Mouse (Mus musculus) liver, adult 2 months (tissue): Measurements from ENCODE around the gene Sgms1. TPM values are rescaled to one million over a fixed set of nuclear protein-coding genes. Genes with fewer than 3 reads are reported as not detected.

Experiments used
- DNase-seq: peaks from one replicate; pipeline ENCODE4 v3.0.0-alpha.2; 2011; ENCODE audit warnings: low read depth, low spot score; ENCODE audit errors: extremely low read depth
- H3K27ac ChIP-seq: fragments of 200-500 bp; replicated peaks from 2 replicates; pipeline ENCODE4 v1.5.1; 2012; ENCODE audit warnings: low read depth, mild to moderate bottlenecking, control low read depth, inconsistent platforms, low read length; ENCODE audit not compliant: insufficient read depth
- H3K27me3 ChIP-seq: fragments of 200-500 bp; 2 replicates; pipeline ENCODE4 v1.6.1; 2012; ENCODE audit warnings: mild to moderate bottlenecking, moderate library complexity, low read length, inconsistent platforms; ENCODE audit not compliant: control insufficient read depth, insufficient read depth
- H3K36me3 ChIP-seq: fragments of 200-500 bp; 2 replicates; pipeline ENCODE4 v1.6.1; 2012; ENCODE audit warnings: low read length, inconsistent platforms; ENCODE audit not compliant: control insufficient read depth, insufficient read depth
- H3K4me1 ChIP-seq: fragments of 200-500 bp; 2 replicates; pipeline ENCODE4 v1.6.1; 2011; ENCODE audit warnings: low read length; ENCODE audit not compliant: control insufficient read depth, insufficient read depth
- H3K4me3 ChIP-seq: fragments of 200-500 bp; 2 replicates; pipeline ENCODE4 v1.5.1; 2011; ENCODE audit warnings: low read depth, mild to moderate bottlenecking, control low read depth, low read length, moderate library complexity; ENCODE audit not compliant: insufficient read depth
- H3K79me2 ChIP-seq: fragments of 200-500 bp; 2 replicates; pipeline ENCODE4 v1.6.1; 2012; ENCODE audit warnings: inconsistent platforms, mild to moderate bottlenecking, low read length, moderate library complexity; ENCODE audit not compliant: control insufficient read depth, insufficient read depth
- H3K9ac ChIP-seq: fragments of 200-500 bp; 2 replicates; pipeline ENCODE4 v1.6.1; 2012; ENCODE audit warnings: low read depth, mild to moderate bottlenecking, control low read depth, inconsistent platforms, low read length
- CTCF ChIP-seq: fragments of 200-500 bp; IDR thresholded peaks from 2 replicates; pipeline ENCODE4 v1.5.1; 2011; ENCODE audit warnings: low read depth, low read length, control low read depth
- POLR2A ChIP-seq: fragments of 200-500 bp; IDR thresholded peaks from 2 replicates; pipeline ENCODE4 v1.6.1; 2011; ENCODE audit warnings: low read length, control low read depth; ENCODE audit not compliant: insufficient read depth; ENCODE audit errors: extremely low read depth
- WGBS: fragments of 180-500 bp; shearing (Covaris S2); methylation state at CpG from one replicate; pipeline ENCODE4 v1.1.7; 2018; 5-methylcytosine and 5-hydroxymethylcytosine counted together
- polyA plus RNA-seq: library from polyadenylated mRNA; depleted of rRNA; stranded (reverse); fragments of >200 nt; gene quantifications from 2 replicates; pipeline ENCODE4 v1.2.3, GENCODE M21; 2012
- total RNA-seq: library from RNA; depleted of rRNA; stranded (reverse); fragments of >200 nt; gene quantifications from 2 replicates; pipeline ENCODE4 v1.2.3, GENCODE M21; 2014

Sgms1 gene
- total and polyA plus RNA-seq, 2 experiments = 6.5 to 26.7 TPM

DNA sequence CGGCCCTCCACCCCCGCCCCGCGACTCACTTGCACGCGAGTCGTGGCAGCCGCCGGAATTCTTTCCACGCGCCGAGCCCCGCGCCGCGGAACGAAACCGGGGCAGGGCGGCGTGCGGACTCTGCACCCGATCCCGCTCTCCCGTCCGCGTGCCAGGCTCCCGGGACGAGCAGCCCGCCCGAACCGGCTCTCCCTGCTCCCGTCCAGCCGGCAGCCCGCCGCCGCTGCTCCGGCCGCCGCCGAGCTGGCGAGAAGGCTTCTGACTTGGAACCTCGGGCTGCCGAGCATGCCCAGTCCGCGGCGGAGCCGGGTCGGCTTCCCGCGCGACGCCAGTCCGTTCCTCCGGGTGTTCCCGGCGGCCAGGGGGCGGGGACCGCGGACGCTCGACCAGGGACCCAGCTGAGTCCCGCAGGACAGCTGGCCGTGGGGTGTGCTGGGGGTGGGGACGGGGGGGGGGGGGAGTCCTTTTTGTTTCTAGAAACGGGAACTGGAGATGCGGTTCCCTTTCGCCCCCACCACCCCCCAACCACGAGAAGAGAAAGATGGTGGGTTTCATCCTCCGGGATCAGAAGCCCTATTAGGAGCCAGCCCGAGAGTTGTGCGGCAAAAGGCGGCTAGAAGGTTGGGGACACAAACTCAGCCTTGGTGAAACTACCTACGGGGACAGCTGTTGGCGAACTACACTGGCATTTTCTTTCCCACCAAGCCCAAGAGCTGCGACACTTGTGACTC, 1.2 kb downstream of the Sgms1 start:
- peak; percentile 75 for DNase-seq

DNA sequence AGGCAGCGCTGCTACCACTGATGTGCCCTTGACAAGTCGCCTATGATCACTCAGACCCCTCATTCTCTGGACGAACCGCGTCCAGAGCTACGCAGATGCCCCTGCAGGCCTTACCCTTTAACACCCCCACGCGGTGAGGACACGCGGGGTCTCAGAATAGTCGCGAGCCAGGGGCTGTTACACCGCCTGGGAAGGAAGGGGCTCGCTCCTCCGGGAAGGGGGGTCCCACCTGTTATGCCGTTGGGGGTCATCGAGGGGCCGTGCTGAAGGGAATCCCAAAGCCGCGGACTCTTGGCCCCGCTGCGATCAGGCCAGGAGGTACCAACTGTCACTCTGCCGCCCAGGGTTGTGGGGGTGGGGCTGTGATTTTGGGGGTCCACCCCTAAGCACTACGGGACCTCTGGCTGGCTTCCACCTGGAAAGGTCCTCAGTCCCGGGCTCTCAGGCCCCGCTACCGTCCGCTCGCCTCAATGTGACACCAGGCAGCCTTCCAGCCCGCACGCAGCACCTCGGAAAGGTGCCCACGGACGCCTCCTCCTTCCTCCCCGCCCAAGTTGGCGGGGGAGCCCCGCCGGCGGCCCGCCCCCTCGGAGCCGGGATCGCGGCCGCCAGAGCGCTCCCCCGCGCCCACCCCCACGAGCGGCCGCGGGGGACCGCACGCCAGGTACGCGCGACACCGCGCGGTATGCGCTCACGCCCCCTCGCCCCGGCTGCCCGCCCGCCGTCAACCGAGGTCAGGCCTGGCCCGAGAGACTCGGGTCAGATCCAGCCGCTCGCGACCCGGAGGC, 1.9 kb downstream of the Sgms1 start:
- WGBS = 1% methylated on average over 71 of the region's 74 CpGs
- H3K27me3 ChIP-seq = no peaks in the 10 kb centered on the region
- DNase-seq = peak; percentile 56
- no peaks in the 10 kb centered on the region for H3K36me3 ChIP-seq
- peaks cover 18% of the 10 kb centered on the region; the same call in 1 of the 2 replicates for H3K79me2 ChIP-seq
- TF ChIP-seq POLR2A = no peak
- TF ChIP-seq CTCF = peak; percentile 28; the same call in 1 of the 2 replicates
- H3K4me3 ChIP-seq = peak overlapping the region; percentile 98
- peak overlapping the region; percentile 95 for H3K9ac ChIP-seq
- H3K27ac ChIP-seq = peak overlapping the region; percentile 75
- peaks cover 9% of the 10 kb centered on the region for H3K4me1 ChIP-seq

More for the DNA sequence above, 1.2 kb downstream of the Sgms1 start:
- TF ChIP-seq POLR2A = peak; percentile 53; the same call in 1 of the 2 replicates
- TF ChIP-seq CTCF = no peak
- no peaks in the 10 kb centered on the region for H3K27me3 ChIP-seq
- no peaks in the 10 kb centered on the region for H3K36me3 ChIP-seq
- peaks cover 9% of the 10 kb centered on the region for H3K4me1 ChIP-seq
- peak overlapping the region; percentile 96 for H3K27ac ChIP-seq
- WGBS = under 1% methylated on average over 65 of the region's 75 CpGs
- peaks cover 15% of the 10 kb centered on the region; the same call in 1 of the 2 replicates for H3K79me2 ChIP-seq
- peak overlapping the region; percentile 98 for H3K4me3 ChIP-seq
- H3K9ac ChIP-seq = peak overlapping the region; percentile 95

DNA sequence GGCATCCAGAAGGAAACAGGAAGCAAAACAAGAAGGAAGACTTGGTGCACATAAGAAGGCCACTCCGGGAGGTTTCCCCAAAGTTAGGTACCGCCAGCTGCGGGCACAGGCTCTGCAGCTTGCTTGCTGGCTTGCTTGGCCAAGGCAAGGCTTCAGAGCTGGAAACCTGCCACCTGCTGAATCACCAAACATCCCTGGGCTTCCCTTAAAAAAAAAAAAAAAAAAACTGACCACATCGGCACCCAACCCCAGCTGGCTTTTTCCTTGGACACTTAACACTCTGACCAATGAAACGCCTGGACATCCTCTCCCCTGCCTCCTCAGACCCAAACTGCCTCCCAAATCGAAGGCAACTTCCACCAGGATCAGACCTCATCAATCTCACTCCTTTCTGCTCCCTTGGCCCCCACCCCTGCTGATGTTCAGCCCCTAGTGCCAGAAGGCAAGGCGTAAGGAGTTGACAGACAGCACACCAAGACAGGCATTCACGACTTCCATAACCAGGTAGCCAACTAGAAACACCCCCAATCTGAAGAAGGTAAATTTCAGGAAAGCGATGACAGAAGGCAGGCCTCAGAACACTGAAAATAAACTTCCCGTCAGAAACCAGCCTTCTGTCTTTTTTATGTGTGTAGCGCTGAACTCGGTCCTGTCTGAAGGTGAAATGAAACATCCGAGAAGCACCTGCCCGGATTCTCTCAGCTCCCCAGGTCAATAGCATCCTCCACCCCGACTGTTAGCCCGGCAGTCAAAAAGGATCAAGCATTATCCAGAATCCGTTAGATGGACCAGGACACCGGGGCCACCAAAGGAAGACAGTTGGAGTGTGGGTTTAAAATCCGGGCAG, 2.7 kb downstream of the Sgms1 start:
- no peaks in the 10 kb centered on the region for H3K27me3 ChIP-seq
- TF ChIP-seq POLR2A (no peak), CTCF (no peak)
- peak; percentile 77 for DNase-seq

DNA sequence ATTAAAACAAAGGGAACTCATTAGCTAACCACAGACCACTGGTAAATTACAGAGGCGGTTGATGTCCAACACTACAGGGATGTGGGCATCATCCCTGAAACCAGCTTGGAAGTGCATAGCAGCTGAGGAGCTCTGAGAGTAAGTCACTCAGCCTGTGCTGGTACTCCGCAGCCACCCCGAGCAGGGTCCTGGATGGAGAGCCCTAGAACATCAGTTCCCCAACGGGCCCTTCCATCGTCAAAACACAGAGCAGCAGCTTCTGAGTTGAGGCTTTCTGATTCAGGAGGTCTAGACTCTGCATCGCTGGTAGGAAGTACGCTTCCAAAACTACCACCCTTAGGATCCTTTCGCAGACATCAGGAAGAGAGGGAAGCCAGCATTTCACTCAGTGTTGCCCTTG, 5.8 kb downstream of the Sgms1 start:
- Histone ChIP-seq H3K4me1 (peaks cover 5% of the 10 kb centered on the region), H3K79me2 (peaks cover 44% of the 10 kb centered on the region), H3K9ac (no peak overlapping the region), H3K36me3 (no peaks in the 10 kb centered on the region), H3K27me3 (no peaks in the 10 kb centered on the region), H3K27ac (no peak overlapping the region), H3K4me3 (no peak overlapping the region)
- no peak for DNase-seq
- TF ChIP-seq POLR2A = no peak
- no peak for TF ChIP-seq CTCF
- 88% methylated on average over 8 of the region's 8 CpGs for WGBS

More for the DNA sequence above, 2.7 kb downstream of the Sgms1 start:
- WGBS = 18% methylated on average over 19 of the region's 19 CpGs
- Histone ChIP-seq H3K4me1 (peaks cover 9% of the 10 kb centered on the region), H3K36me3 (no peaks in the 10 kb centered on the region), H3K9ac (peak overlapping the region; percentile 95), H3K79me2 (peaks cover 22% of the 10 kb centered on the region; the same call in 1 of the 2 replicates), H3K27ac (no peak overlapping the region), H3K4me3 (peak overlapping the region; percentile 98)

DNA sequence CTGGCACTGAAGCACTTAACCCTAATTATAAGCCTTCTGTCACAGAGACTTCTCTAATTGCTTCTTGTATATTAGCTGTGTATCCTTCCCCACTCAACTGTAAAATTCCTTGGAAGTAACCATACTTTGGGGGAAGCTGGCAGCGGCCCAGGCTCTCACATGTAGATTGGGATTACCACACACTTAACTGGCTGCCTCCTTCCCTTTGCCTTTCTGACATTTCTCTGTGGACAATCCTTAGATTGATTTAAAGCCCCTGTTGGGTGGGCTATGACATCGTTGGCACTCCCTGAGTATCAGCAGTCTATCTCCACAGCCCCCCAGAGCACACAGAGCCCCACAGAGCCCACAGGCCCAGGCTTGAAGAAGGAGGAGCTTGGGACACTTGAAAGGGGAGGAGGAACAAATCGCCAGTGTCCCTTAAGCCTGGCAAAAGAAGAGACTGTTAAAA, 8.0 kb downstream of the Sgms1 start:
- no peaks in the 10 kb centered on the region for H3K36me3 ChIP-seq
- WGBS = 85% methylated on average over 3 of the region's 3 CpGs
- H3K79me2 ChIP-seq = peaks cover 51% of the 10 kb centered on the region
- DNase-seq = no peak
- H3K4me1 ChIP-seq = peaks cover 2% of the 10 kb centered on the region; the same call in 1 of the 2 replicates
- no peak overlapping the region for H3K9ac ChIP-seq
- H3K27ac ChIP-seq = no peak overlapping the region
- TF ChIP-seq CTCF = no peak
- no peak for TF ChIP-seq POLR2A
- H3K4me3 ChIP-seq = no peak overlapping the region
- no peaks in the 10 kb centered on the region for H3K27me3 ChIP-seq
